Mouse (Mus musculus): ENCODE results near the gene Gabrq. TPM values are rescaled to one million over a fixed set of nuclear protein-coding genes. Genes with fewer than 3 reads are reported as not detected.
A peak's percentile ranks its signal among the peaks of the same experiment; 100 is the strongest.

Gene Gabrq
- 0.23 and 0.27 TPM in 2 replicates for polyA plus RNA-seq (2014; fragmentation: Nextera tagmentation; extraction: Ambion mirVana)

- Histone ChIP-seq H3K4me1 (replicated peaks; ENCODE audit: control insufficient read depth, insufficient read depth, low read length) (no peaks in the 10 kb centered on the region), H3K36me3 (ENCODE audit: control insufficient read depth, insufficient read depth, low read length) (no peaks in the 10 kb centered on the region), H3K27me3 (replicated peaks; ENCODE audit: control insufficient read depth, insufficient read depth, low read length) (peaks cover 19% of the 10 kb centered on the region), H3K27ac (ENCODE audit: low read depth) (no peak within 1 kb of the TSS), H3K4me2 (ENCODE audit: low read length) (peak within 1 kb of the TSS; percentile 51), H3K9ac (ENCODE audit: low read length) (no peak within 1 kb of the TSS), H3K4me3 (ENCODE audit: low read depth, low read length) (peak within 1 kb of the TSS; percentile 26), H3K9me3 (ENCODE audit: control insufficient read depth, low read length) (no peaks in the 10 kb centered on the region)
- 27% methylated on average over 31 of the region's 43 CpGs for whole genome bisulfite sequencing
- peak; percentile 58 for DNase-seq (ENCODE audit: low spot score)
- ATAC-seq (replicated peaks; ENCODE audit: low FRiP score, low TSS enrichment, low read depth) = 0 out of 2 replicates have a peak, but pooled peaks have one; percentile 60
Observed at GRCm38 (mm10) chrX:72824776-72825588, at the start of gene Gabrq. TSS of gene Gabrq (plus strand) at chrX:72825178.

- Histone ChIP-seq H3K27ac (ENCODE audit: low read depth) (no peak overlapping the region), H3K9ac (ENCODE audit: low read length) (no peak overlapping the region), H3K4me1 (replicated peaks; ENCODE audit: control insufficient read depth, insufficient read depth, low read length) (no peaks in the 10 kb centered on the region), H3K4me2 (ENCODE audit: low read length) (no peak overlapping the region), H3K27me3 (replicated peaks; ENCODE audit: control insufficient read depth, insufficient read depth, low read length) (no peaks in the 10 kb centered on the region), H3K36me3 (ENCODE audit: control insufficient read depth, insufficient read depth, low read length) (no peaks in the 10 kb centered on the region), H3K9me3 (ENCODE audit: control insufficient read depth, low read length) (no peaks in the 10 kb centered on the region), H3K4me3 (ENCODE audit: low read depth, low read length) (no peak overlapping the region)
- DNase-seq (ENCODE audit: low spot score) (no peak), ATAC-seq (replicated peaks; ENCODE audit: low FRiP score, low TSS enrichment, low read depth) (no peak)
- 33% methylated on average over 1 of the region's 1 CpGs for WGBS
Observed at GRCm38 (mm10) chrX:72788773-72789557, 36.0 kb upstream of the Gabrq start.

- Histone ChIP-seq H3K9ac (ENCODE audit: low read length) (no peak overlapping the region), H3K27ac (ENCODE audit: low read depth) (no peak overlapping the region), H3K4me3 (ENCODE audit: low read depth, low read length) (no peak overlapping the region), H3K9me3 (ENCODE audit: control insufficient read depth, low read length) (no peaks in the 10 kb centered on the region), H3K4me2 (ENCODE audit: low read length) (no peak overlapping the region), H3K27me3 (replicated peaks; ENCODE audit: control insufficient read depth, insufficient read depth, low read length) (no peaks in the 10 kb centered on the region), H3K36me3 (ENCODE audit: control insufficient read depth, insufficient read depth, low read length) (no peaks in the 10 kb centered on the region), H3K4me1 (replicated peaks; ENCODE audit: control insufficient read depth, insufficient read depth, low read length) (no peaks in the 10 kb centered on the region)
- DNase-seq (ENCODE audit: low spot score) (no peak), ATAC-seq (replicated peaks; ENCODE audit: low FRiP score, low TSS enrichment, low read depth) (no peak)
Observed at GRCm38 (mm10) chrX:72789558-72789871, 35.5 kb upstream of the Gabrq start.

GRCm38 (mm10) chrX:72819594-72819993 is 5.4 kb upstream of the Gabrq start:
- no peak for ATAC-seq (replicated peaks; ENCODE audit: low FRiP score, low TSS enrichment, low read depth)
- Histone ChIP-seq H3K27me3 (replicated peaks; ENCODE audit: control insufficient read depth, insufficient read depth, low read length) (peaks cover 8% of the 10 kb centered on the region; the same call in 1 of the 2 replicates), H3K27ac (ENCODE audit: low read depth) (no peak overlapping the region), H3K4me3 (ENCODE audit: low read depth, low read length) (no peak overlapping the region), H3K9me3 (ENCODE audit: control insufficient read depth, low read length) (no peaks in the 10 kb centered on the region), H3K4me2 (ENCODE audit: low read length) (no peak overlapping the region), H3K9ac (ENCODE audit: low read length) (no peak overlapping the region), H3K4me1 (replicated peaks; ENCODE audit: control insufficient read depth, insufficient read depth, low read length) (no peaks in the 10 kb centered on the region), H3K36me3 (ENCODE audit: control insufficient read depth, insufficient read depth, low read length) (no peaks in the 10 kb centered on the region)
- WGBS = 6% methylated on average over 5 of the region's 5 CpGs
- peak; percentile 91 for DNase-seq (ENCODE audit: low spot score)

GRCm38 (mm10) chrX:72823310-72823709 is 1.7 kb upstream of the Gabrq start:
- no peak for ATAC-seq (replicated peaks; ENCODE audit: low FRiP score, low TSS enrichment, low read depth)

GRCm38 (mm10) chrX:72825589-72825905 is 569 bp downstream of the Gabrq start:
- Histone ChIP-seq H3K27me3 (replicated peaks; ENCODE audit: control insufficient read depth, insufficient read depth, low read length) (peaks cover 19% of the 10 kb centered on the region), H3K4me3 (ENCODE audit: low read depth, low read length) (peak overlapping the region; percentile 26), H3K4me2 (ENCODE audit: low read length) (peak overlapping the region; percentile 51), H3K27ac (ENCODE audit: low read depth) (no peak overlapping the region), H3K4me1 (replicated peaks; ENCODE audit: control insufficient read depth, insufficient read depth, low read length) (no peaks in the 10 kb centered on the region), H3K9ac (ENCODE audit: low read length) (no peak overlapping the region), H3K9me3 (ENCODE audit: control insufficient read depth, low read length) (no peaks in the 10 kb centered on the region), H3K36me3 (ENCODE audit: control insufficient read depth, insufficient read depth, low read length) (no peaks in the 10 kb centered on the region)
- WGBS = 48% methylated on average over 7 of the region's 7 CpGs
- ATAC-seq (replicated peaks; ENCODE audit: low FRiP score, low TSS enrichment, low read depth) (no peak), DNase-seq (ENCODE audit: low spot score) (no peak)

More at GRCm38 (mm10) chrX:72823310-72823709, 1.7 kb upstream of the Gabrq start:
- 72% methylated on average over 2 of the region's 2 CpGs for WGBS
- Histone ChIP-seq H3K4me2 (ENCODE audit: low read length) (no peak overlapping the region), H3K4me3 (ENCODE audit: low read depth, low read length) (no peak overlapping the region), H3K9me3 (ENCODE audit: control insufficient read depth, low read length) (no peaks in the 10 kb centered on the region), H3K27ac (ENCODE audit: low read depth) (no peak overlapping the region), H3K36me3 (ENCODE audit: control insufficient read depth, insufficient read depth, low read length) (no peaks in the 10 kb centered on the region), H3K9ac (ENCODE audit: low read length) (no peak overlapping the region), H3K27me3 (replicated peaks; ENCODE audit: control insufficient read depth, insufficient read depth, low read length) (peaks cover 16% of the 10 kb centered on the region), H3K4me1 (replicated peaks; ENCODE audit: control insufficient read depth, insufficient read depth, low read length) (no peaks in the 10 kb centered on the region)
- DNase-seq (ENCODE audit: low spot score) = no peak

Other genes with a start within 250 kb of the Gabrq start
- 1.5 and 1.9 TPM in 2 replicates for gene Gabra3, start 168.3 kb upstream of the Gabrq start, polyA plus RNA-seq (2014; fragmentation: Nextera tagmentation; extraction: Ambion mirVana)
- 69.0 and 75.6 TPM in 2 replicates for gene Cetn2, start 93.2 kb downstream of the Gabrq start, polyA plus RNA-seq (2014; fragmentation: Nextera tagmentation; extraction: Ambion mirVana)
- gene Nsdhl, start 93.4 kb downstream of the Gabrq start, polyA plus RNA-seq (2014; fragmentation: Nextera tagmentation; extraction: Ambion mirVana) = 36.8 and 40.5 TPM in 2 replicates
- gene Zfp185, start 162.2 kb downstream of the Gabrq start, polyA plus RNA-seq (2014; fragmentation: Nextera tagmentation; extraction: Ambion mirVana) = 8.9 and 12.1 TPM in 2 replicates
- 0.09 and 0.26 TPM in 2 replicates for gene Pnma5, start 211.9 kb downstream of the Gabrq start, polyA plus RNA-seq (2014; fragmentation: Nextera tagmentation; extraction: Ambion mirVana)
- gene Pnma3, start 239.6 kb downstream of the Gabrq start, polyA plus RNA-seq (2014; fragmentation: Nextera tagmentation; extraction: Ambion mirVana) = 0.19 and 0.20 TPM in 2 replicates

All from intestine, embryonic 14.5 days (tissue).